Mouse (Mus musculus): ENCODE data around the gene Map2k4. TPM values are rescaled to one million over a fixed set of nuclear protein-coding genes. Genes with fewer than 3 reads are reported as not detected.
A peak's percentile ranks its signal among the peaks of the same experiment; 100 is the strongest.

Map2k4 gene
- polyA plus RNA-seq, 1 experiment from 2014 or later, result 60.2 TPM

GRCm38 (mm10) chr11:65753593-65753992, 34.5 kb downstream of the Map2k4 start:
- ATAC-seq (ENCODE audit: low FRiP score, low TSS enrichment), result no peak
- Histone ChIP-seq H3K36me3 (ENCODE audit: insufficient read depth, low read length) (no peaks in the 10 kb centered on the region), H3K4me2 (replicated peaks; ENCODE audit: low read depth, low read length) (no peak overlapping the region), H3K9ac (replicated peaks; ENCODE audit: low read length) (no peak overlapping the region), H3K27me3 (ENCODE audit: insufficient read depth, low read length) (no peaks in the 10 kb centered on the region), H3K27ac (ENCODE audit: low read length) (no peak overlapping the region), H3K9me3 (ENCODE audit: low read length) (no peaks in the 10 kb centered on the region), H3K4me1 (ENCODE audit: insufficient read depth, low read length) (no peaks in the 10 kb centered on the region), H3K4me3 (ENCODE audit: low read length) (no peak overlapping the region)
- WGBS, result 88% methylated on average over 2 of the region's 2 CpGs

DNA sequence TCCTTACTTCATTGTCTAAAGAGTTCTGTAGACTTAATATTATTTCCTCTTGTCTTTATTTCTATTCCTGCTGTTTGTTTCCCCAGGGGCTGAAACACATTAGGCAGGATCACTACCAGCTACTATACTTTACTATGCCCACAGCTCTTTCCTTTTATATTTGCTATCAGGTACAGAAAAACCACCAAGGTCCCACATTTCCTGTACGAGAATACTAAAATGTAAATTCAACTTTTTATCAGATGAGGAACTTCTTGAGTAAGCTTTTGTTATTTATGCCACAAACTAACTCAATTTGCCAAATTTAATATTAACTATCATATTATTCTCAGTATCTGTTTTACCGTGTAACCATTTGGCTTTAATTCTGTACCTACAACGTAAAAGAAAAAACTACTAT, 37.6 kb downstream of the Map2k4 start:
- Histone ChIP-seq H3K4me2 (replicated peaks; ENCODE audit: low read depth, low read length) (no peak overlapping the region), H3K27ac (ENCODE audit: low read length) (no peak overlapping the region), H3K4me3 (ENCODE audit: low read length) (no peak overlapping the region), H3K4me1 (ENCODE audit: insufficient read depth, low read length) (no peaks in the 10 kb centered on the region), H3K9me3 (ENCODE audit: low read length) (no peaks in the 10 kb centered on the region), H3K36me3 (ENCODE audit: insufficient read depth, low read length) (no peaks in the 10 kb centered on the region), H3K27me3 (ENCODE audit: insufficient read depth, low read length) (no peaks in the 10 kb centered on the region), H3K9ac (replicated peaks; ENCODE audit: low read length) (no peak overlapping the region)
- WGBS, result 92% methylated on average over 3 of the region's 3 CpGs
- no peak for ATAC-seq (ENCODE audit: low FRiP score, low TSS enrichment)

DNA sequence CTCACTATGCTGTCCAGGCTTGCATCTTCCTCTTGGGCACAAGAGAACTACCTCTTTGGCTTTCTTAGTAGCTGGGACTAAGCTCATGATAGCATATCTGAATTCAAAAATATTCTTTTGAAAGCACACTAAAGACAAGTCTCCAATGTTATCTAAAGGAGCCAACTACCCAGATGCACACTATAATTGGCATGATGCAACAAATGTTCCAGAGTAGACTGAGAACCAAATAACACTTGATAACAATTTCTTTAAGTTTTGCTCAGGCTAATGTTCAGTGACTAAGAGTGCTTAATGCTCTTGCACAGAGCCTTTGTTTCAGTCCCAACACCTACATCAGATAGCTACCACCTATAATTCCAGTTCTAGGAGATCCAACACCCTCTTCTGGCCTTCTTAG, 40.7 kb downstream of the Map2k4 start:
- no peaks in the 10 kb centered on the region for H3K27me3 ChIP-seq (ENCODE audit: insufficient read depth, low read length)
- no peaks in the 10 kb centered on the region for H3K9me3 ChIP-seq (ENCODE audit: low read length)
- no peak overlapping the region for H3K4me2 ChIP-seq (replicated peaks; ENCODE audit: low read depth, low read length)

DNA sequence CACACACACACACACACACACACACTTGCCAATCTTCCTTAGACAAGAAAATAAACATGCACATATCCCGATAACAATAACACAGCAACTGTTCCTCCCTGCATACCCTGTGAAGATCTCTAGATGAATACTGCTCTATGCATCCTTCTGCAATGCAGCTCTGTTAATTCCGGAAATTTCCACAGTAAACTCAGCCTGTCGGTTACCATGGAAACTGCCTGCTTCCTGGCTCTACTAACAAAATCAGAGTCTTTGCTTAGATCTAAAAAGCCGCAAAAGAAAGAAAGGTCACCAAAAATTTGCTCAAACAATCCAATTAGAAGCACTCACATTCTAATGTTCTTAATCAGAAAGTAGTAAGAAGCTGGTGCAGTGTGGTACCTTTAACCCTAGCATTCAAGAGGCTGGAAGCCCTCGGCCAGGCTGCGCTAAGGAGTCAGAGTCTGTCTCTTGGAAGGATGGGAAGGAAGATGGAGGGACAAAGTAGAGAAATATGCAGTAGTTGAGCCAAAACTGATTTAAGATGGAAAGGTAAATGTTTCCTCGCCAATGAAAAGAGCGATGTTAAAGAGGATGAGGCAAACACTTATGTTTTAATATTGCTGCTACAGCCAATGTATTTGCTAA, 42.3 kb downstream of the Map2k4 start:
- Histone ChIP-seq H3K4me2 (replicated peaks; ENCODE audit: low read depth, low read length) (no peak overlapping the region), H3K27ac (ENCODE audit: low read length) (no peak overlapping the region), H3K9ac (replicated peaks; ENCODE audit: low read length) (no peak overlapping the region), H3K36me3 (ENCODE audit: insufficient read depth, low read length) (no peaks in the 10 kb centered on the region), H3K9me3 (ENCODE audit: low read length) (no peaks in the 10 kb centered on the region), H3K4me3 (ENCODE audit: low read length) (no peak overlapping the region), H3K4me1 (ENCODE audit: insufficient read depth, low read length) (no peaks in the 10 kb centered on the region), H3K27me3 (ENCODE audit: insufficient read depth, low read length) (no peaks in the 10 kb centered on the region)
- no peak for ATAC-seq (ENCODE audit: low FRiP score, low TSS enrichment)
- WGBS, result 81% methylated on average over 8 of the region's 8 CpGs

More for the DNA sequence above, 40.7 kb downstream of the Map2k4 start:
- Histone ChIP-seq H3K27ac (ENCODE audit: low read length) (no peak overlapping the region), H3K36me3 (ENCODE audit: insufficient read depth, low read length) (no peaks in the 10 kb centered on the region), H3K9ac (replicated peaks; ENCODE audit: low read length) (no peak overlapping the region), H3K4me3 (ENCODE audit: low read length) (no peak overlapping the region), H3K4me1 (ENCODE audit: insufficient read depth, low read length) (no peaks in the 10 kb centered on the region)
- ATAC-seq (ENCODE audit: low FRiP score, low TSS enrichment), result no peak

GRCm38 (mm10) chr11:65743866-65744265, 44.2 kb downstream of the Map2k4 start:
- no peak overlapping the region for H3K4me2 ChIP-seq (replicated peaks; ENCODE audit: low read depth, low read length)
- H3K9ac ChIP-seq (replicated peaks; ENCODE audit: low read length), result no peak overlapping the region
- no peaks in the 10 kb centered on the region for H3K36me3 ChIP-seq (ENCODE audit: insufficient read depth, low read length)
- ATAC-seq (ENCODE audit: low FRiP score, low TSS enrichment), result no peak
- H3K27ac ChIP-seq (ENCODE audit: low read length), result no peak overlapping the region
- no peaks in the 10 kb centered on the region for H3K9me3 ChIP-seq (ENCODE audit: low read length)
- no peak overlapping the region for H3K4me3 ChIP-seq (ENCODE audit: low read length)
- WGBS, result 96% methylated on average over 3 of the region's 3 CpGs
- H3K4me1 ChIP-seq (ENCODE audit: insufficient read depth, low read length), result no peaks in the 10 kb centered on the region
- no peaks in the 10 kb centered on the region for H3K27me3 ChIP-seq (ENCODE audit: insufficient read depth, low read length)

DNA sequence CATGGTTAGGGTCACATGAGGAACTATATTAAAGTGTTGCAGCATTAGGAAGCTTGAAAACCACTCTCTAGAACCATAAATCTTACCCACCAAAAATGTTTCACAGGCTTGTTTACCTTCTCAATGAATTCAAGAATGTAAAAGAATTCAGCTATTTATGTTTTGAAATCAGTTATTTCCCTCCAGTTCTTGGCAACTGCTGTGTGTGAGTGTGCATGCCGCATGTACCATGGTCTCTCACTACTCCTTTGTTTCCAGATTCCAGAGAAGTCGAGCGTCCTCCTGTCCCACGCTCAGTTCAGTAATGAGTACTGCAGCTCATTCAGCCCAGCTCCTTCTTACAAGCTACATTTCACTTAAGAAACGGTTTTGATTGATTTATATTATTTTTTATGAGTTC, 47.3 kb downstream of the Map2k4 start:
- 83% methylated on average over 5 of the region's 5 CpGs for WGBS
- no peaks in the 10 kb centered on the region for H3K27me3 ChIP-seq (ENCODE audit: insufficient read depth, low read length)
- H3K4me2 ChIP-seq (replicated peaks; ENCODE audit: low read depth, low read length), result no peak overlapping the region
- no peak overlapping the region for H3K9ac ChIP-seq (replicated peaks; ENCODE audit: low read length)
- H3K27ac ChIP-seq (ENCODE audit: low read length), result no peak overlapping the region
- H3K9me3 ChIP-seq (ENCODE audit: low read length), result no peaks in the 10 kb centered on the region
- no peaks in the 10 kb centered on the region for H3K36me3 ChIP-seq (ENCODE audit: insufficient read depth, low read length)
- no peaks in the 10 kb centered on the region for H3K4me1 ChIP-seq (ENCODE audit: insufficient read depth, low read length)
- no peak for ATAC-seq (ENCODE audit: low FRiP score, low TSS enrichment)
- H3K4me3 ChIP-seq (ENCODE audit: low read length), result no peak overlapping the region

- Histone ChIP-seq H3K9ac (replicated peaks; ENCODE audit: low read length) (no peak overlapping the region), H3K9me3 (ENCODE audit: low read length) (no peaks in the 10 kb centered on the region), H3K27ac (ENCODE audit: low read length) (no peak overlapping the region), H3K4me2 (replicated peaks; ENCODE audit: low read depth, low read length) (no peak overlapping the region), H3K4me3 (ENCODE audit: low read length) (no peak overlapping the region), H3K36me3 (ENCODE audit: insufficient read depth, low read length) (no peaks in the 10 kb centered on the region), H3K27me3 (ENCODE audit: insufficient read depth, low read length) (no peaks in the 10 kb centered on the region), H3K4me1 (ENCODE audit: insufficient read depth, low read length) (no peaks in the 10 kb centered on the region)
- 65% methylated on average over 2 of the region's 2 CpGs for WGBS
- ATAC-seq (ENCODE audit: low FRiP score, low TSS enrichment), result no peak
Measured at GRCm38 (mm10) chr11:65740390-65740789, 47.7 kb downstream of the Map2k4 start.

- H3K4me1 ChIP-seq (ENCODE audit: insufficient read depth, low read length), result no peaks in the 10 kb centered on the region
- H3K9ac ChIP-seq (replicated peaks; ENCODE audit: low read length), result no peak overlapping the region
- H3K36me3 ChIP-seq (ENCODE audit: insufficient read depth, low read length), result 0 out of 2 replicates have a peak, but pooled peaks cover 2% of the 10 kb centered on the region
- no peaks in the 10 kb centered on the region for H3K9me3 ChIP-seq (ENCODE audit: low read length)
- H3K4me2 ChIP-seq (replicated peaks; ENCODE audit: low read depth, low read length), result no peak overlapping the region
- H3K27ac ChIP-seq (ENCODE audit: low read length), result no peak overlapping the region
- H3K27me3 ChIP-seq (ENCODE audit: insufficient read depth, low read length), result no peaks in the 10 kb centered on the region
- no peak for ATAC-seq (ENCODE audit: low FRiP score, low TSS enrichment)
- no peak overlapping the region for H3K4me3 ChIP-seq (ENCODE audit: low read length)
Measured at GRCm38 (mm10) chr11:65739880-65740279, 48.2 kb downstream of the Map2k4 start.

GRCm38 (mm10) chr11:65734656-65735055, 53.4 kb downstream of the Map2k4 start:
- Histone ChIP-seq H3K9me3 (ENCODE audit: low read length) (no peaks in the 10 kb centered on the region), H3K4me2 (replicated peaks; ENCODE audit: low read depth, low read length) (no peak overlapping the region), H3K36me3 (ENCODE audit: insufficient read depth, low read length) (0 out of 2 replicates have a peak, but pooled peaks cover 5% of the 10 kb centered on the region), H3K9ac (replicated peaks; ENCODE audit: low read length) (no peak overlapping the region), H3K27ac (ENCODE audit: low read length) (no peak overlapping the region), H3K27me3 (ENCODE audit: insufficient read depth, low read length) (no peaks in the 10 kb centered on the region), H3K4me1 (ENCODE audit: insufficient read depth, low read length) (no peaks in the 10 kb centered on the region), H3K4me3 (ENCODE audit: low read length) (no peak overlapping the region)
- WGBS, result 66% methylated on average over 7 of the region's 7 CpGs
- ATAC-seq (ENCODE audit: low FRiP score, low TSS enrichment), result peak; percentile 88

DNA sequence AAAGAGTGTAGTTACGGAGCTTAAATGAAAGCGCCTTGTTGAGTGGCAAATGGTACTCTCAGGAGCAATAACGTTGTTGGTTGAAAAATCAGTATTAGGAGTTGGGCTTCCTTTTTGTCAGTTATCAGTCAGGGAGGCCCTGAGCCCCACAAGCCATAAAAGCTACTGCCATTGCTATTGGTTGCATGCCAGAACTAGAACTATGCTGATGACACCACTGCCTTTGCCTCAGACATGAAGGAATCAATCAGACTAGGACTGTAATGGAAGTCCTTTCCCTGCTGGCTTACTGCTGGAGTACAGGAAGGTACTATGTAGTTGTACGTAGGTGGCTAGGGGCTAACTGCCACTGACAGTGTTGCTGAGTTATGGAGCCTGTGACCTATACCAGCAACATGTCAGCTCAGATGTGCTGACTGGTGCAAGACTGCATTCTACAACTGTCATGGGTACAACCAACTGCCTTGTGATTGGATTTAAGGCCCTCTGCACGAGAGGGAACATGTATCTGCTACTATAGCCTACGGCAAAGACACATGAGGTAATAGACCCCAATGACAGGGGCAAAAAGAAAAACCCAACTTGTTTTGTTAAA, 58.4 kb downstream of the Map2k4 start:
- no peak for ATAC-seq (ENCODE audit: low FRiP score, low TSS enrichment)
- WGBS, result 83% methylated on average over 6 of the region's 6 CpGs
- H3K4me1 ChIP-seq (ENCODE audit: insufficient read depth, low read length), result no peaks in the 10 kb centered on the region

More for the DNA sequence above, 58.4 kb downstream of the Map2k4 start:
- no peak overlapping the region for H3K4me2 ChIP-seq (replicated peaks; ENCODE audit: low read depth, low read length)
- peaks cover 16% of the 10 kb centered on the region; the same call in 1 of the 2 replicates for H3K36me3 ChIP-seq (ENCODE audit: insufficient read depth, low read length)
- no peak overlapping the region for H3K9ac ChIP-seq (replicated peaks; ENCODE audit: low read length)
- no peak overlapping the region for H3K4me3 ChIP-seq (ENCODE audit: low read length)
- no peak overlapping the region for H3K27ac ChIP-seq (ENCODE audit: low read length)
- no peaks in the 10 kb centered on the region for H3K9me3 ChIP-seq (ENCODE audit: low read length)
- H3K27me3 ChIP-seq (ENCODE audit: insufficient read depth, low read length), result no peaks in the 10 kb centered on the region

All from kidney, embryonic 16.5 days (tissue).